Mouse (Mus musculus) liver, postnatal 0 days (tissue): ENCODE results near the gene Mfsd7a.

Experiments
- CTCF ChIP-seq: sonication (generic); IDR thresholded peaks from 2 replicates; pipeline ENCODE4 v1.5.1; 2016; ENCODE audit warnings: antibody characterized with exemption, low read depth
- EP300 ChIP-seq: IDR thresholded peaks from 2 replicates; pipeline ENCODE4 v1.6.1; 2016; ENCODE audit warnings: antibody characterized with exemption, low read depth, mild to moderate bottlenecking

DNA sequence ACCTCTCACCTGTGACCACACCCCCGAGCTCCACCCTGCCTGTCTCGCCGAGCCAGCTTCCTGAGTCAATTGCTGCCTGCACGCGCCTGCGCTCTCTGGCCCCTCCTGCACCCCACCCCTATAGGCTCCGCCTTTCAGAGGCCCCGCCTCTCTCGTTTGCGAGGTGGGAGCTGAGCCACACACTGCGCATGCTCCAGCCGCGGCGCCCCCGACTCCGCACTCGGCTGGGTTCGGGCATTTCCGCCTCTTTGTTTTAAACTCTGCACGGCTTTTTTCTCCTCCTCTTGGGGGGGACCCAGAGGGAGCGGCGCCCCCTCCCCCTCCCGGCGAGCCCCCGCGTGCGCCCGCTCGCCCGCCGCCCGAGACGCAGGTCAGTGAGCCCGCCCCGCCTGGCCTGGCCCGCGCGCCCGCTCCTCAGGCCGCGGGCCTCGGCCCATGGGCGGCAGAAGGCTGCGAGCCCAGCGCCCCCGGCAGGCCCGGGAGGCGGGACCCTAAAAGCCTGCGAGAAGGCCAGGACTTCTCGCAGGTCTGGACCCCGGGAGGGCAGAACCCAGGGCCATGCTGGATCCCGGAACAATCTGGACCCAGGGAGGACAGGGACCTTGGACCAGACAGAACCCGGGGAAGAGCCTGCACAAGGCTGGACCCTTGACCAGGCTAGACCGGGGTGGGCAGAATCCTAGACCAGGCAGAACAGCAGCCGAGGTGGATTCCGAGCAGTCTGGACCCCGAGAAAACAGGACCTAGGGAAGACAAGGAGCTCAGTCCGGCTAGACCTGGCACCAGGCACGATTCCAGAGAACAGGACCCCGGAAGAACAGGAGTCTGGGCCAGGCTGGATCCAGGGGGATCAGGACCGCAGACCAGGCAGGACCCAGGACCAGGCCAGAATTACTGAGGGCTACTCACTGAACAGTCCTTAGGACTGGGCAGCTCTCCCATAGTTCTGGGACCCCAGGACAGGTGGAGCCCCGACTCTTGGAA lies 12.7 kb upstream of the Mfsd7a start, which contains the start of gene Pcgf3:
- TF ChIP-seq CTCF (no peak), EP300 (no peak)
